Comparison of ENCODE assay signal across 26 mouse cellular contexts in genomic region chr5:121243676-121244364, GRCm38 (mm10). TPM values are rescaled to one million over a fixed set of nuclear protein-coding genes. Genes with fewer than 3 reads are reported as not detected.
DNase-seq lines count a peak whose midpoint lies in the region; ATAC-seq and TF ChIP-seq lines count a peak whose summit lies in the region.
"Had no signal": no experiment of that assay in that cellular context is flagged by ENCODE, and none has a peak within 500 bp of the region (broad histone marks: within the 10 kb centered on the region; RNA-seq: fewer than 3 reads in every experiment).

No protein-coding gene starts in this region.

- no peaks in the 10 kb centered on the region for H3K27me3 ChIP-seq in spleen, adult 2 months (ENCODE audit: control insufficient read depth, insufficient read depth, low read length)
- H3K27me3 ChIP-seq in erythroblast, embryonic 14.5 days (ENCODE audit: control insufficient read depth): no peaks in the 10 kb centered on the region
- H3K27me3 ChIP-seq in liver, embryonic 14.5 days (ENCODE audit: control insufficient read depth, insufficient read depth, low read length): no peaks in the 10 kb centered on the region
- H3K27me3 ChIP-seq: forebrain, embryonic 15.5 days; hindbrain, embryonic 13.5 days; limb, embryonic 15.5 days; lung, embryonic 15.5 days; midbrain, embryonic 15.5 days; stomach, embryonic 15.5 days had no signal

- TF ChIP-seq CTCF in spleen, adult 2 months (IDR thresholded peaks at IDR 0.05; ENCODE audit: extremely low read depth, insufficient read depth, insufficient read length, insufficient replicate concordance): no peak
- TF ChIP-seq CTCF in liver, embryonic 14.5 days (IDR thresholded peaks at IDR 0.05; ENCODE audit: low read depth): no peak

- 87% methylated on average over 1 of the region's 1 CpGs for WGBS in spleen, adult 2 months
- WGBS in liver, embryonic 14.5 days (ENCODE audit: insufficient replicate concordance): 32% methylated on average over 1 of the region's 1 CpGs

- 0 out of 2 replicates have a peak, but pooled peaks cover 3% of the 10 kb centered on the region for H3K4me1 ChIP-seq in spleen, adult 2 months (ENCODE audit: control insufficient read depth, insufficient read depth, insufficient read length)
- peaks cover 96% of the 10 kb centered on the region for H3K4me1 ChIP-seq in erythroblast, embryonic 14.5 days (ENCODE audit: control insufficient read depth)
- peaks cover 88 to 93% of the 10 kb centered on the region in 2 experiments for H3K4me1 ChIP-seq in liver, embryonic 14.5 days (replicated peaks; ENCODE audit: control insufficient read depth in 2 of 2, insufficient read depth in 2 of 2, low read length in 1 of 2)
- H3K4me1 ChIP-seq: limb, embryonic 10.5 days; limb, embryonic 15.5 days; lung, embryonic 15.5 days; midbrain, embryonic 10.5 days; stomach, embryonic 15.5 days had no signal

- H3K4me2 ChIP-seq in liver, embryonic 14.5 days (ENCODE audit: low read depth): peak overlapping the region; percentile 72
- H3K4me2 ChIP-seq: forebrain, embryonic 15.5 days; hindbrain, embryonic 13.5 days; limb, embryonic 15.5 days; lung, embryonic 15.5 days; midbrain, embryonic 15.5 days; stomach, embryonic 15.5 days had no signal

- peak; percentile 59 for ATAC-seq in liver, embryonic 14.5 days (ENCODE audit: insufficient read depth)
- peak; percentile 45 for ATAC-seq in megakaryocyte-erythroid progenitor cell, adult 5-6 weeks (replicated peaks; ENCODE audit: low FRiP score, low TSS enrichment, poor library complexity, severe bottlenecking)
- ATAC-seq: forebrain, embryonic 15.5 days; intestine, embryonic 16.5 days; midbrain, embryonic 15.5 days had no signal

- no peaks in the 10 kb centered on the region for H3K9me3 ChIP-seq in erythroblast, embryonic 14.5 days (ENCODE audit: control insufficient read depth, low read length)
- H3K9me3 ChIP-seq in liver, embryonic 14.5 days (ENCODE audit: control insufficient read depth, low read length): no peaks in the 10 kb centered on the region
- H3K9me3 ChIP-seq: forebrain, embryonic 10.5 days; forebrain, embryonic 15.5 days; hindbrain, embryonic 13.5 days; limb, embryonic 10.5 days; limb, embryonic 15.5 days; lung, embryonic 15.5 days; midbrain, embryonic 10.5 days; midbrain, embryonic 15.5 days; stomach, embryonic 15.5 days had no signal

- H3K27ac ChIP-seq in spleen, adult 2 months (ENCODE audit: insufficient read depth, low read length): peak overlapping the region; percentile 34; the same call in 1 of the 2 replicates
- peak overlapping the region; percentile 94 for H3K27ac ChIP-seq in liver, embryonic 14.5 days
- H3K27ac ChIP-seq: forebrain, embryonic 10.5 days; forebrain, embryonic 15.5 days; hindbrain, embryonic 13.5 days; kidney, postnatal 0 days; limb, embryonic 10.5 days; limb, embryonic 15.5 days; lung, embryonic 15.5 days; midbrain, embryonic 10.5 days; midbrain, embryonic 15.5 days; stomach, embryonic 15.5 days had no signal

- H3K36me3 ChIP-seq in spleen, adult 2 months (ENCODE audit: control insufficient read depth, insufficient read depth, low read length): no peaks in the 10 kb centered on the region
- peaks cover 87% of the 10 kb centered on the region for H3K36me3 ChIP-seq in erythroblast, embryonic 14.5 days (ENCODE audit: control insufficient read depth)
- H3K36me3 ChIP-seq in liver, embryonic 14.5 days (replicated peaks; ENCODE audit: control insufficient read depth, insufficient read depth, low read depth): peaks cover 11% of the 10 kb centered on the region
- H3K36me3 ChIP-seq: forebrain, embryonic 10.5 days; forebrain, embryonic 15.5 days; hindbrain, embryonic 13.5 days; limb, embryonic 10.5 days; limb, embryonic 15.5 days; lung, embryonic 15.5 days; midbrain, embryonic 10.5 days; midbrain, embryonic 15.5 days; stomach, embryonic 15.5 days had no signal

- no peak overlapping the region for H3K4me3 ChIP-seq in spleen, adult 2 months (ENCODE audit: extremely low read depth, insufficient read depth, insufficient read length)
- H3K4me3 ChIP-seq in erythroblast, embryonic 14.5 days (replicated peaks): peak overlapping the region; percentile 39
- peak overlapping the region in 1 of 2 experiments; percentile 34; a peak in 2 of 4 replicates for H3K4me3 ChIP-seq in liver, embryonic 14.5 days (ENCODE audit: insufficient read depth in 1 of 2, low read depth in 2 of 2, low read length in 2 of 2)
- H3K4me3 ChIP-seq: forebrain, embryonic 10.5 days; forebrain, embryonic 15.5 days; hindbrain, embryonic 13.5 days; limb, embryonic 10.5 days; limb, embryonic 15.5 days; lung, embryonic 15.5 days; midbrain, embryonic 10.5 days; midbrain, embryonic 15.5 days; stomach, embryonic 15.5 days had no signal

- DNase-seq in spleen, adult 2 months (ENCODE audit: low read depth in 1 of 2, low spot score in 2 of 2): no peak
- no peak for DNase-seq in spleen, adult 12 weeks (ENCODE audit: low spot score)
- DNase-seq in liver, embryonic 14.5 days (ENCODE audit: low read depth in 3 of 3, low spot score in 3 of 3): no peak
- no peak for DNase-seq in ovary, postnatal 14 days (ENCODE audit: low spot score)
- DNase-seq in right cerebral cortex, postnatal 25 days: no peak
- no peak for DNase-seq in lung, postnatal 10 days
- DNase-seq: adrenal gland, adult 8-10 months; B cell, adult 2 months; cerebellum, adult 8-10 months; cerebellum, postnatal 25 days; kidney, adult 8-10 months; layer of hippocampus, postnatal 36 days; lung, postnatal 4 days had no signal

- H3K9ac ChIP-seq in liver, embryonic 14.5 days (replicated peaks): peak overlapping the region; percentile 64
- H3K9ac ChIP-seq: forebrain, embryonic 15.5 days; hindbrain, embryonic 13.5 days; limb, embryonic 15.5 days; lung, embryonic 15.5 days; midbrain, embryonic 15.5 days; stomach, embryonic 15.5 days had no signal

- no peak for TF ChIP-seq EP300 in liver, embryonic 14.5 days (IDR thresholded peaks at IDR 0.05; ENCODE audit: low read depth)

- TF ChIP-seq POLR2A in spleen, adult 2 months (IDR thresholded peaks at IDR 0.05; ENCODE audit: low read depth, low read length): no peak

RNA-seq across cellular contexts. Expression of gene Hectd4, which starts 23.8 kb away (rescaled TPM):
- 28.1 and 28.4 TPM in 2 replicates for polyA plus RNA-seq in spleen, adult 2 months (2012; rRNA removed)
- 10.6 and 12.1 TPM in 2 replicates for polyA plus RNA-seq in erythroblast, embryonic 14.5 days (2012)
- 15.8 and 16.1 TPM in 2 replicates for polyA plus RNA-seq in liver, embryonic 14.5 days (2012; rRNA removed)
- polyA plus RNA-seq in liver, embryonic 14.5 days (2014; fragmentation: Nextera tagmentation; extraction: Ambion mirVana): 11.1 and 11.2 TPM in 2 replicates
- 53.9 and 71.9 TPM in 2 replicates for total RNA-seq in megakaryocyte-erythroid progenitor cell, adult 5-6 weeks (2014; fragmentation: Nextera tagmentation)
- 10.1 and 25.7 TPM in 2 replicates for total RNA-seq in megakaryocyte-erythroid progenitor cell, adult 5-6 weeks (2017)

RNA-seq across cellular contexts. Expression of gene Rpl6, which starts 39.5 kb away (rescaled TPM):
- 281 and 293 TPM in 2 replicates for polyA plus RNA-seq in spleen, adult 2 months (2012; rRNA removed)
- 24.9 and 56.7 TPM in 2 replicates for polyA plus RNA-seq in erythroblast, embryonic 14.5 days (2012)
- 403 and 658 TPM in 2 replicates for polyA plus RNA-seq in liver, embryonic 14.5 days (2012; rRNA removed)
- 477 and 488 TPM in 2 replicates for polyA plus RNA-seq in liver, embryonic 14.5 days (2014; fragmentation: Nextera tagmentation; extraction: Ambion mirVana)
- total RNA-seq in megakaryocyte-erythroid progenitor cell, adult 5-6 weeks (2014; fragmentation: Nextera tagmentation): 2,340 and 2,677 TPM in 2 replicates
- 1,622 and 1,735 TPM in 2 replicates for total RNA-seq in megakaryocyte-erythroid progenitor cell, adult 5-6 weeks (2017)

RNA-seq across cellular contexts. Expression of gene Ptpn11, which starts 52.6 kb away (rescaled TPM):
- 17.3 and 18.9 TPM in 2 replicates for polyA plus RNA-seq in spleen, adult 2 months (2012; rRNA removed)
- polyA plus RNA-seq in erythroblast, embryonic 14.5 days (2012): 1.5 and 2.0 TPM in 2 replicates
- 10.4 and 13.7 TPM in 2 replicates for polyA plus RNA-seq in liver, embryonic 14.5 days (2012; rRNA removed)
- 10.0 and 11.5 TPM in 2 replicates for polyA plus RNA-seq in liver, embryonic 14.5 days (2014; fragmentation: Nextera tagmentation; extraction: Ambion mirVana)
- 38.2 and 44.4 TPM in 2 replicates for total RNA-seq in megakaryocyte-erythroid progenitor cell, adult 5-6 weeks (2014; fragmentation: Nextera tagmentation)
- total RNA-seq in megakaryocyte-erythroid progenitor cell, adult 5-6 weeks (2017): 44.2 and 48.6 TPM in 2 replicates
